Mouse (Mus musculus): Measurements from ENCODE around the gene Plscr5. TPM values are rescaled to one million over a fixed set of nuclear protein-coding genes. Genes with fewer than 3 reads are reported as not detected.
"Not testable (repeated sequence)": the region's sequence is repeated elsewhere in the genome, so short reads cannot be mapped to it uniquely, and the experiment has no call there.

Plscr5 gene
- not detected in 2 replicates for polyA plus RNA-seq (2014; fragmentation: Nextera tagmentation; extraction: Ambion mirVana)

DNA sequence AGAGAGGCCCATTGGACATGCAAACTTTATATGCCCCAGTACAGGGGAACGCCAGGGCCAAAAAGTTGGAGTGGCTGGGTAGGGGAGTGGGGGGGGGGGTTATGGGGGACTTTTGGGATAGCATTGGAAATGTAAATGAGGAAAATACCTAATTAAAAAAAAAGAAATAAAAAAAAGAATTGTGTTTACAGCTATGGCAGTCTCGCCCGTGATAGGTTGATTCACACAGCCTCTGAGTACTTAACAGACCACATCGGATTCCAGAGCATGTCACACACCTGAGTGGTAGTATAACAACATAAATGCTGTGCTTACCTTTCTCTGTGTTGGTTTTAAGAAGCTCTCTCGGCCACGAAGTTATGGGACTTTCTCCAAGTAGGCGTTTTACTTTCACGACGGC lies at the start of gene Plscr5:
Gene Plscr5 (plus strand): TSS at position 301 of the 400 bp plus-strand sequence.
- ATAC-seq (ENCODE audit: low FRiP score, low TSS enrichment); H3K4me2 ChIP-seq (replicated peaks; ENCODE audit: low read depth, low read length); H3K9ac ChIP-seq (ENCODE audit: low read depth, low read length); H3K27me3 ChIP-seq (ENCODE audit: control insufficient read depth, insufficient read depth, low read length); H3K27ac ChIP-seq (ENCODE audit: low read depth, low read length); H3K4me1 ChIP-seq (ENCODE audit: control insufficient read depth, insufficient read depth, low read length); H3K36me3 ChIP-seq (ENCODE audit: control insufficient read depth, insufficient read depth, low read length); H3K9me3 ChIP-seq (ENCODE audit: control insufficient read depth, low read length); H3K4me3 ChIP-seq (ENCODE audit: low read length): not testable (repeated sequence)
- WGBS = 75% methylated on average over 9 of the region's 9 CpGs

DNA sequence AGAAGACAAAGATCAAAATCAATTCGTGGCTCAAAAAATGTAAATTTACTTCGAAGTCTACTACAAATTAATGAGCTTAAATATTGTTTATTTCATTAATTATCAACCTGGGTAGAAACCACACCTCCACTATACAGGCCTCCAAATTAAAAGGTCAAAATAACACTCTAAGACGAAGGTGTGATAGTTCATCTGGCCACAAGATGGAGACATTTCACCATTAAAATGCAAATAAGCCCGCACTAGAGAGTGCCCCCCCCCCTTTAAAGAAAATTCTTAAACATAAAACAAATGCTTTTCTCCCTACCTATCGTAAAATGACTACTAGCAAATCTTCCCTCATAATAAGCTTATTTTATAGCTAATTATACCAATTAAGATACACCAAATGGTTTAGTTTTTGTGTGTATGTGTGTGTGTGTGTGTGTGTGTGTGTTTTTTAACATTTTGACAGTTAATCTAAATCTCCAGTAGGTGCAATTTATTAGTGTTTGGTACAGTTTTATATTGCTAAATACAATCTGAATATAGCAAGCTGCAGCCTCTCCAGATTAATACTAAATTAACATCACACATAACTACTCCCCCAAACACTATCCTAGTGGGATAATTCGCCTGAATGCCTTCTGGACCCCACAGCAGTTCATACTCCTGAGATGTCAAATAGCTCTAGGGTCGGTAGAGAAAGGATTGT lies 45.0 kb upstream of the Plscr5 start:
- peak; percentile 79; the same call in 1 of the 2 replicates for ATAC-seq (ENCODE audit: low FRiP score, low TSS enrichment)
- no peak overlapping the region for H3K4me2 ChIP-seq (replicated peaks; ENCODE audit: low read depth, low read length)
- no peak overlapping the region for H3K4me3 ChIP-seq (ENCODE audit: low read length)
- no peaks in the 10 kb centered on the region for H3K9me3 ChIP-seq (ENCODE audit: control insufficient read depth, low read length)
- WGBS = 21% methylated on average over 7 of the region's 7 CpGs
- H3K36me3 ChIP-seq (ENCODE audit: control insufficient read depth, insufficient read depth, low read length) = no peaks in the 10 kb centered on the region
- no peak overlapping the region for H3K27ac ChIP-seq (ENCODE audit: low read depth, low read length)
- no peaks in the 10 kb centered on the region for H3K27me3 ChIP-seq (ENCODE audit: control insufficient read depth, insufficient read depth, low read length)
- no peak overlapping the region for H3K9ac ChIP-seq (ENCODE audit: low read depth, low read length)
- no peaks in the 10 kb centered on the region for H3K4me1 ChIP-seq (ENCODE audit: control insufficient read depth, insufficient read depth, low read length)

- WGBS = 81% methylated on average over 4 of the region's 4 CpGs
- Histone ChIP-seq H3K4me2 (replicated peaks; ENCODE audit: low read depth, low read length) (no peak overlapping the region), H3K27me3 (ENCODE audit: control insufficient read depth, insufficient read depth, low read length) (no peaks in the 10 kb centered on the region), H3K9ac (ENCODE audit: low read depth, low read length) (no peak overlapping the region), H3K27ac (ENCODE audit: low read depth, low read length) (no peak overlapping the region), H3K4me1 (ENCODE audit: control insufficient read depth, insufficient read depth, low read length) (no peaks in the 10 kb centered on the region), H3K36me3 (ENCODE audit: control insufficient read depth, insufficient read depth, low read length) (no peaks in the 10 kb centered on the region), H3K9me3 (ENCODE audit: control insufficient read depth, low read length) (no peaks in the 10 kb centered on the region), H3K4me3 (ENCODE audit: low read length) (no peak overlapping the region)
- peak; percentile 57; the same call in 1 of the 2 replicates for ATAC-seq (ENCODE audit: low FRiP score, low TSS enrichment)
Observed at GRCm38 (mm10) chr9:92162213-92162612, 30.5 kb upstream of the Plscr5 start.

DNA sequence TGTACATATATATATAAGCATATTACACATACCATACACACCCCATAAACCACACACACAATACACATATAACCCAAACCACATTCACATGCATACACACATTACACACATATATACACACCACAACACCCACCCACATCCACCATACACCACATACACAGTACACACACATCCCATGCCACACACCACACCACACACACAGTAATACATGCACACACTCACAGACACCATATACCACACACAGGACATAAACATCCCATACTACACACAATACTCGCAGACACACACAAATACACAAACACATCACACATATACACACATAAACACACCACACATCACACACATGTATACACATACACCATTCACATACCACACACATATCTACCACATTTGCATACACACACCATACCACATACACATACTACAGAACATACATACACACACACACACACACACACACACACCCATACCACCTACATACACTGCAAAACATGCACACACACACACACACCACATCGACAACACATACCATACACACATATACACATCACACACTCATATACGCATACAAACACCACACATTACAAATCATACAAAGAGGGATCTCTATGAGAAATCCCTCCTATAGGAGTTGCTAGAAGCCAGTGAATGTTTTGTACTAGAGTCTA lies 19.3 kb upstream of the Plscr5 start:
- 87% methylated on average over 3 of the region's 3 CpGs for WGBS
- no peaks in the 10 kb centered on the region for H3K4me1 ChIP-seq (ENCODE audit: control insufficient read depth, insufficient read depth, low read length)
- no peaks in the 10 kb centered on the region for H3K36me3 ChIP-seq (ENCODE audit: control insufficient read depth, insufficient read depth, low read length)
- ATAC-seq (ENCODE audit: low FRiP score, low TSS enrichment) = no peak; the same call in 1 of the 2 replicates
- no peaks in the 10 kb centered on the region for H3K27me3 ChIP-seq (ENCODE audit: control insufficient read depth, insufficient read depth, low read length)
- H3K4me2 ChIP-seq (replicated peaks; ENCODE audit: low read depth, low read length) = no peak overlapping the region
- H3K9ac ChIP-seq (ENCODE audit: low read depth, low read length) = no peak overlapping the region
- H3K4me3 ChIP-seq (ENCODE audit: low read length) = no peak overlapping the region
- no peak overlapping the region for H3K27ac ChIP-seq (ENCODE audit: low read depth, low read length)
- no peaks in the 10 kb centered on the region for H3K9me3 ChIP-seq (ENCODE audit: control insufficient read depth, low read length)

GRCm38 (mm10) chr9:92174176-92175075 lies 18.3 kb upstream of the Plscr5 start:
- ATAC-seq (ENCODE audit: low FRiP score, low TSS enrichment) = no peak
- H3K9me3 ChIP-seq (ENCODE audit: control insufficient read depth, low read length) = no peaks in the 10 kb centered on the region
- H3K27ac ChIP-seq (ENCODE audit: low read depth, low read length) = no peak overlapping the region
- no peak overlapping the region for H3K4me3 ChIP-seq (ENCODE audit: low read length)
- no peaks in the 10 kb centered on the region for H3K27me3 ChIP-seq (ENCODE audit: control insufficient read depth, insufficient read depth, low read length)
- no peaks in the 10 kb centered on the region for H3K36me3 ChIP-seq (ENCODE audit: control insufficient read depth, insufficient read depth, low read length)
- no peak overlapping the region for H3K9ac ChIP-seq (ENCODE audit: low read depth, low read length)
- WGBS = 56% methylated on average over 15 of the region's 15 CpGs
- no peaks in the 10 kb centered on the region for H3K4me1 ChIP-seq (ENCODE audit: control insufficient read depth, insufficient read depth, low read length)
- no peak overlapping the region for H3K4me2 ChIP-seq (replicated peaks; ENCODE audit: low read depth, low read length)

GRCm38 (mm10) chr9:92178861-92179469 lies 13.8 kb upstream of the Plscr5 start:
- WGBS = 88% methylated on average over 2 of the region's 2 CpGs
- no peak overlapping the region for H3K4me2 ChIP-seq (replicated peaks; ENCODE audit: low read depth, low read length)
- no peak overlapping the region for H3K27ac ChIP-seq (ENCODE audit: low read depth, low read length)
- no peak overlapping the region for H3K9ac ChIP-seq (ENCODE audit: low read depth, low read length)
- ATAC-seq (ENCODE audit: low FRiP score, low TSS enrichment) = no peak
- no peak overlapping the region for H3K4me3 ChIP-seq (ENCODE audit: low read length)
- no peaks in the 10 kb centered on the region for H3K9me3 ChIP-seq (ENCODE audit: control insufficient read depth, low read length)
- H3K36me3 ChIP-seq (ENCODE audit: control insufficient read depth, insufficient read depth, low read length) = no peaks in the 10 kb centered on the region
- H3K4me1 ChIP-seq (ENCODE audit: control insufficient read depth, insufficient read depth, low read length) = no peaks in the 10 kb centered on the region
- no peaks in the 10 kb centered on the region for H3K27me3 ChIP-seq (ENCODE audit: control insufficient read depth, insufficient read depth, low read length)

DNA sequence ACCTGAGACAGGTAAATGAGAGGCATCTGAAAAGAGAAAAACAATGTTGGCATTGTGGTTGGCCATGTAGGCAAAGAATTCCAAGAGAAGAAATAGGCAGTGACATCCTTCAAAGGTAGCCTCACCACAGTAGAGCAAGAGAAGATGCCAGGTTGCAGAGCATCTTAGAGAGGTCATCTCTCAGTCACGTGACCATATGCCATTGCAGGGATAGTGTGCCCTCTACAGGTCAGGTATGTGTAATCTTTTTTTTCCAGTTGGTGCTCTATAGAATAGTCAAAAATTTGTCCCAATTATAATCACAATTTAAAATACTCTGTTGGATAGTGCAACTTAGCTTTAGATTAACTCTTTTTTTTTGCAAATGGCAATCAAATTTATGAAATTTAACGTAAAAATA lies 1.4 kb upstream of the Plscr5 start:
- ATAC-seq (ENCODE audit: low FRiP score, low TSS enrichment) = no peak
- Histone ChIP-seq H3K4me1 (ENCODE audit: control insufficient read depth, insufficient read depth, low read length) (no peaks in the 10 kb centered on the region), H3K27ac (ENCODE audit: low read depth, low read length) (no peak overlapping the region), H3K27me3 (ENCODE audit: control insufficient read depth, insufficient read depth, low read length) (no peaks in the 10 kb centered on the region), H3K4me3 (ENCODE audit: low read length) (no peak overlapping the region), H3K9ac (ENCODE audit: low read depth, low read length) (no peak overlapping the region), H3K9me3 (ENCODE audit: control insufficient read depth, low read length) (no peaks in the 10 kb centered on the region), H3K4me2 (replicated peaks; ENCODE audit: low read depth, low read length) (no peak overlapping the region), H3K36me3 (ENCODE audit: control insufficient read depth, insufficient read depth, low read length) (no peaks in the 10 kb centered on the region)
- 83% methylated on average over 2 of the region's 2 CpGs for WGBS

DNA sequence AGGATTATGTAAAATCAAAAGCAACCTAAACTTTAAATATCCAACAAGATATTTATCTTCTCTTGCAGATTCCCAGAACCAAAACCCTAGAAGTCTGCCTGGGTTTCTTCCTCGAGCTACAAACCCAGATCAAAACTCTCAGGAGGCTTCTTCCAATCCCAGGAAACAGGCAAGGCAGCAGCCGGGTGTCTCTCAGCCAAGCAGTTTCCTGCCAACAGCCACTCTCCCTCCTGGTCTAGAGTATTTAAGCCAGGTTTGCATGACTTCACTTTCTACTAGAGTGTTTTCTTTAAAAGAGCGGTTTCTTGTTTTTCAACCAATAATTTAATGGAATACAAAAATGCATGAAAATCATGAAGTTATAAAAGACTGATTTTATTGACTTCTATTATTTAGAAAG lies 5.7 kb downstream of the Plscr5 start:
- H3K4me2 ChIP-seq (replicated peaks; ENCODE audit: low read depth, low read length) = no peak overlapping the region
- 62% methylated on average over 3 of the region's 3 CpGs for WGBS
- ATAC-seq (ENCODE audit: low FRiP score, low TSS enrichment) = no peak

More for the DNA sequence above, 5.7 kb downstream of the Plscr5 start:
- Histone ChIP-seq H3K9me3 (ENCODE audit: control insufficient read depth, low read length) (no peaks in the 10 kb centered on the region), H3K9ac (ENCODE audit: low read depth, low read length) (no peak overlapping the region), H3K4me1 (ENCODE audit: control insufficient read depth, insufficient read depth, low read length) (no peaks in the 10 kb centered on the region), H3K27ac (ENCODE audit: low read depth, low read length) (no peak overlapping the region), H3K27me3 (ENCODE audit: control insufficient read depth, insufficient read depth, low read length) (no peaks in the 10 kb centered on the region), H3K4me3 (ENCODE audit: low read length) (no peak overlapping the region), H3K36me3 (ENCODE audit: control insufficient read depth, insufficient read depth, low read length) (no peaks in the 10 kb centered on the region)
